Mouse (Mus musculus) heart, adult 9 months (tissue): ENCODE measurements around the gene Schip1.

Source experiments
- DNase-seq, 2 experiments: peaks; one replicate each; pipeline ENCODE4 v3.0.0; 2022; ENCODE audit warnings: low spot score in 2 of 2

Gene Schip1

GRCm38 (mm10) chr3:68379242-68379641, 314.6 kb downstream of the Schip1 start:
- no peak for DNase-seq

- no peak for DNase-seq
Observed at GRCm38 (mm10) chr3:68383672-68384071, 319.1 kb downstream of the Schip1 start.

GRCm38 (mm10) chr3:68385544-68385943, 320.9 kb downstream of the Schip1 start:
- DNase-seq, result no peak

GRCm38 (mm10) chr3:68388023-68388422, 323.4 kb downstream of the Schip1 start:
- DNase-seq, result no peak

- no peak for DNase-seq
Observed at GRCm38 (mm10) chr3:68393578-68393977, 329.0 kb downstream of the Schip1 start.

- no peak for DNase-seq
Observed at GRCm38 (mm10) chr3:68398691-68399090, 334.1 kb downstream of the Schip1 start.

GRCm38 (mm10) chr3:68400121-68400520, 335.5 kb downstream of the Schip1 start:
- no peak for DNase-seq

GRCm38 (mm10) chr3:68403343-68403742, 338.7 kb downstream of the Schip1 start:
- DNase-seq, result no peak

- DNase-seq, result no peak
Observed at GRCm38 (mm10) chr3:68403783-68404217, 339.2 kb downstream of the Schip1 start.

GRCm38 (mm10) chr3:68405724-68406123, 341.1 kb downstream of the Schip1 start:
- no peak for DNase-seq

- no peak for DNase-seq
Observed at GRCm38 (mm10) chr3:68412262-68412661, 347.7 kb downstream of the Schip1 start.

GRCm38 (mm10) chr3:68419792-68420191, 355.2 kb downstream of the Schip1 start:
- no peak for DNase-seq

GRCm38 (mm10) chr3:68420927-68421326, 356.3 kb downstream of the Schip1 start:
- DNase-seq, result no peak

- DNase-seq, result no peak
Observed at GRCm38 (mm10) chr3:68421849-68422248, 357.2 kb downstream of the Schip1 start.

GRCm38 (mm10) chr3:68428081-68428480, 363.5 kb downstream of the Schip1 start:
- DNase-seq, result no peak

- DNase-seq, result no peak
Observed at GRCm38 (mm10) chr3:68434435-68434834, 369.8 kb downstream of the Schip1 start.

- DNase-seq, result no peak
Observed at GRCm38 (mm10) chr3:68434897-68435296, 370.3 kb downstream of the Schip1 start.

GRCm38 (mm10) chr3:68448480-68448879, 383.9 kb downstream of the Schip1 start:
- DNase-seq, result no peak

- no peak for DNase-seq
Observed at GRCm38 (mm10) chr3:68451634-68452033, 387.0 kb downstream of the Schip1 start.

- DNase-seq, result peak; percentile 57 to 65
Observed at GRCm38 (mm10) chr3:68453266-68453665, 388.7 kb downstream of the Schip1 start.

GRCm38 (mm10) chr3:68453719-68454455, 389.3 kb downstream of the Schip1 start:
- DNase-seq, result no peak

- DNase-seq, result no peak
Observed at GRCm38 (mm10) chr3:68466643-68467042, 402.0 kb downstream of the Schip1 start.

GRCm38 (mm10) chr3:68467941-68468687, 403.5 kb downstream of the Schip1 start:
- peak; percentile 26 to 38 for DNase-seq
